Mouse (Mus musculus) kidney, embryonic 16.5 days (tissue): ENCODE data around the gene Lpar1. TPM values are rescaled to one million over a fixed set of nuclear protein-coding genes. Genes with fewer than 3 reads are reported as not detected.

ENCODE experiments used
- ATAC-seq: fragments of 200-750 bp; cut with Nextera tagmentation; 2 replicates; pipeline ENCODE4 v1.8.0; 2017; ENCODE audit warnings: moderate TSS enrichment; ENCODE audit not compliant: low FRiP score, low TSS enrichment
- H3K27ac ChIP-seq: fragments of 300-500 bp; sonication (generic); 2 replicates; pipeline ENCODE4 v1.5.1; 2014; ENCODE audit warnings: low read length
- H3K27me3 ChIP-seq: fragments of 300-500 bp; sonication (generic); 2 replicates; pipeline ENCODE4 v1.6.1; 2014; ENCODE audit warnings: low read length, control low read depth, mixed read lengths; ENCODE audit not compliant: insufficient read depth
- H3K36me3 ChIP-seq: fragments of 300-500 bp; sonication (generic); 2 replicates; pipeline ENCODE4 v1.6.1; 2014; ENCODE audit warnings: low read length, control low read depth, mixed read lengths; ENCODE audit not compliant: insufficient read depth
- H3K4me1 ChIP-seq: fragments of 300-500 bp; sonication (generic); 2 replicates; pipeline ENCODE4 v1.6.1; 2014; ENCODE audit warnings: low read length, control low read depth, mixed read lengths; ENCODE audit not compliant: insufficient read depth
- H3K4me2 ChIP-seq: fragments of 300-500 bp; sonication (generic); replicated peaks from 2 replicates; pipeline ENCODE4 v1.6.1; 2014; ENCODE audit warnings: low read depth, low read length
- H3K4me3 ChIP-seq: fragments of 300-500 bp; sonication (generic); 2 replicates; pipeline ENCODE4 v1.5.1; 2014; ENCODE audit warnings: mild to moderate bottlenecking, low read length
- H3K9ac ChIP-seq: fragments of 300-500 bp; sonication (generic); replicated peaks from 2 replicates; pipeline ENCODE4 v1.6.1; 2014; ENCODE audit warnings: low read length
- H3K9me3 ChIP-seq: fragments of 300-500 bp; sonication (generic); 2 replicates; pipeline ENCODE4 v1.6.1; 2016; ENCODE audit warnings: low read length, control low read depth
- WGBS: fragments of 180-500 bp; shearing (Covaris S2); extraction: QIAGEN DNeasy Blood & Tissue Kit; methylation state at CpG from one replicate; pipeline ENCODE4 v1.1.7; 2014; 5-methylcytosine and 5-hydroxymethylcytosine counted together
- polyA plus RNA-seq: library from polyadenylated mRNA; unstranded; fragments of >200 nt; fragmentation: Nextera tagmentation; extraction: Ambion mirVana; gene quantifications from 2 replicates; pipeline ENCODE4 v1.2.1, GENCODE M21; 2015

Gene Lpar1
- polyA plus RNA-seq, 1 experiment from 2014 or later = 36.2 TPM

DNA sequence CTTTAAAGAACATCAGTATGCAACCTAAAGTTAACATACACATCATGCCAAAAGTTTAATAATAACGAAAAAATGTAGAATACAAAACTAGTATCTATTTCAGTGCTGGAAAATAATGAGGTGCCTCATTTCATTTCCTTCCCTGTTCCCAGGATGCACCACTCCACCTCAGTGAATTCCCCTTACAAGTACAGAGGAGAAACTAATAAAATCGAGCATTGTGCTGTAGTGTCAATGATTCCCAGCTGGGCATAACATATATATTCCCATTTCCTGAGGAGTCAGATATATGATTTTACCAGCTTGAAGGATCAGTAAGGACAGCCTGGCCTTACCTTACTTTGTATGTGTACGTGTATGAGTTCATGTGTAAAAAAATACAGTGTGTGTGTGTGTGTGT lies 36.9 kb downstream of the Lpar1 start:
- WGBS = 77% methylated on average over 3 of the region's 3 CpGs
- Histone ChIP-seq H3K9me3 (no peaks in the 10 kb centered on the region), H3K27me3 (no peaks in the 10 kb centered on the region), H3K4me2 (no peak overlapping the region), H3K27ac (no peak overlapping the region), H3K4me1 (peaks cover 3% of the 10 kb centered on the region; the same call in 1 of the 2 replicates), H3K36me3 (no peaks in the 10 kb centered on the region), H3K9ac (no peak overlapping the region), H3K4me3 (no peak overlapping the region)
- ATAC-seq = no peak

DNA sequence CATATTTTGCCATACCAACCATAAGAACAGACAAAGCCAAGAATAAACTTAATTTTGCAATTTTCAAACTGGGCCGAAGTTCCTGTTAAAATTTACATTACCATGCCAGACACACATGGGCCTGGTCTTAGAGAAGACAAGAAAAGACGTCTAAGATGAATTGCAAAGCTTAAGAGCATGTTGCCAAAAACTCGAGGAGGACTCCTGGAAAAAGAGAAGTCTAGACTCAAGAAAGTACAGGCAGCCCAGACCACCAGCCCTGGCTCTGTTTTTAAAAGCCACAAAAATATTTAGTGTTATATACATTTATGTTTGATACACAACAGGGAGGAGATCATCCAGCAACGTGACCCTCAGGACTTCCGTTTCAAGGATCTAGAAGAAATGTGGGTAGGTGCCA lies 37.5 kb downstream of the Lpar1 start:
- Histone ChIP-seq H3K27me3 (no peaks in the 10 kb centered on the region), H3K9me3 (no peaks in the 10 kb centered on the region), H3K9ac (no peak overlapping the region), H3K4me2 (no peak overlapping the region), H3K4me1 (peaks cover 3% of the 10 kb centered on the region; the same call in 1 of the 2 replicates), H3K36me3 (no peaks in the 10 kb centered on the region), H3K27ac (no peak overlapping the region), H3K4me3 (no peak overlapping the region)
- WGBS = 80% methylated on average over 5 of the region's 5 CpGs
- ATAC-seq = no peak

DNA sequence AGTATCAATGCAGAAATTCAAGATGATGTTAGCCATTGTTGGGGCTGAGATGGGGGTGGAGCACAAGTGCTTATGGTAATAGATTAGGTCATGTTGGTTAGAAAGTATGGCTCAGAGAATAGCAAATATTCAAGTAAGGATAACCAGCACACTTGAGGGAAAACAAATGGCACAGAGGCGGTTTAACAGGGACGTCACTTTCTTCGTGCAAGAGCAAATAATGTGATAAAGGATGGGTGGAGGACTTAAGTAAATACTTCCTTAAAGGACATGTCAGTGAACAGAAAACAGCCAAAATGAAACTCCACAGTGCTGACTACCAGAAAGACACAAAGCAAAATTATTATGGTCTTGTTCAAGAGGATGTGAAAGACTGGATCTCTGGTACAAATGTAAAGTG lies 42.1 kb downstream of the Lpar1 start:
- WGBS = 73% methylated on average over 3 of the region's 3 CpGs
- Histone ChIP-seq H3K27me3 (no peaks in the 10 kb centered on the region), H3K4me1 (0 out of 2 replicates have a peak, but pooled peaks cover under 1% of the 10 kb centered on the region), H3K36me3 (no peaks in the 10 kb centered on the region), H3K27ac (no peak overlapping the region), H3K9me3 (no peaks in the 10 kb centered on the region), H3K4me2 (no peak overlapping the region), H3K9ac (no peak overlapping the region), H3K4me3 (no peak overlapping the region)
- no peak for ATAC-seq

DNA sequence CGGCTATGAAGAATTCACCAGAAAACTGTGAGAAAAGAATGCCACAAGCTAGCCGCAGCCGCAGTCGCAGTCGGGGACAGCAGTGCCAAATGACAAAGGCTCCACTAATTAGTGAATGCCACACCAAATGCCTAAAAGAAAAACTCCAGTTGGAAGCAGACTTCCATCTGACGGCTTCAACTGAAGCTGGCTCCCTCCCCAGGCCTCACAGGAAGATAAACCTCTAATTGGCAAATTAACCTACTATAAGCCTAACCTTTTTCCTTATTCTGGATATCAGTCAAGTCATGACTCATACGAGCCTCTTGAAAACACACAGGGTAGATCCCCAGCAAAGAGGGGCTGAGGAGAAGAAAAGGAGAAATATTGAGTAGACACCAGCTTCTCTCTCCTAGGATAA lies 44.9 kb downstream of the Lpar1 start:
- H3K9me3 ChIP-seq = no peaks in the 10 kb centered on the region
- no peak overlapping the region for H3K9ac ChIP-seq
- no peak overlapping the region for H3K4me3 ChIP-seq
- H3K4me1 ChIP-seq = peaks cover 12% of the 10 kb centered on the region
- H3K27me3 ChIP-seq = no peaks in the 10 kb centered on the region
- no peaks in the 10 kb centered on the region for H3K36me3 ChIP-seq
- no peak overlapping the region for H3K27ac ChIP-seq
- no peak overlapping the region for H3K4me2 ChIP-seq
- WGBS = 76% methylated on average over 7 of the region's 7 CpGs
- ATAC-seq = no peak

DNA sequence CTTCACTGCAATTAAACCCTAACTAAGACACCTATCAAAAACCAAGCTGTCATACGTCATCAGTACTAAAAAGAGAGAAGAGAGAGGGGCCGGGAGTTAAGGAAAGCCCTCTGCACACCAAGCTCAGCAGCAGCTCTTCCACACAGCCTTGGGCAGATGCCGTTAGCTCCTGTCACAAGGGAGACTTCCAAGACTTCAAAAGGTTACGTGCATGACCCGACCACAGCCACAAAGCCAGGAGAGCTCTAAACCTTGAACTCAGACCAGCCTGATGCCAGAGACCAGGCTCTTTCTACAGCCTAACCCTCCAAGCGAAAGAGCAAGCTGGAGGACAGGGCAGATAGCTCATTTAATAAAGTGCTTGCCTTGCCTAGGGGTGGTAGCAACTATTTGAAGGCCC lies 46.2 kb downstream of the Lpar1 start:
- no peak overlapping the region for H3K4me3 ChIP-seq
- no peak overlapping the region for H3K9ac ChIP-seq
- 82% methylated on average over 6 of the region's 6 CpGs for WGBS
- H3K27ac ChIP-seq = no peak overlapping the region
- no peaks in the 10 kb centered on the region for H3K27me3 ChIP-seq
- ATAC-seq = no peak
- H3K9me3 ChIP-seq = no peaks in the 10 kb centered on the region
- no peak overlapping the region for H3K4me2 ChIP-seq
- H3K36me3 ChIP-seq = peaks cover 5% of the 10 kb centered on the region; the same call in 1 of the 2 replicates
- peaks cover 12% of the 10 kb centered on the region for H3K4me1 ChIP-seq

DNA sequence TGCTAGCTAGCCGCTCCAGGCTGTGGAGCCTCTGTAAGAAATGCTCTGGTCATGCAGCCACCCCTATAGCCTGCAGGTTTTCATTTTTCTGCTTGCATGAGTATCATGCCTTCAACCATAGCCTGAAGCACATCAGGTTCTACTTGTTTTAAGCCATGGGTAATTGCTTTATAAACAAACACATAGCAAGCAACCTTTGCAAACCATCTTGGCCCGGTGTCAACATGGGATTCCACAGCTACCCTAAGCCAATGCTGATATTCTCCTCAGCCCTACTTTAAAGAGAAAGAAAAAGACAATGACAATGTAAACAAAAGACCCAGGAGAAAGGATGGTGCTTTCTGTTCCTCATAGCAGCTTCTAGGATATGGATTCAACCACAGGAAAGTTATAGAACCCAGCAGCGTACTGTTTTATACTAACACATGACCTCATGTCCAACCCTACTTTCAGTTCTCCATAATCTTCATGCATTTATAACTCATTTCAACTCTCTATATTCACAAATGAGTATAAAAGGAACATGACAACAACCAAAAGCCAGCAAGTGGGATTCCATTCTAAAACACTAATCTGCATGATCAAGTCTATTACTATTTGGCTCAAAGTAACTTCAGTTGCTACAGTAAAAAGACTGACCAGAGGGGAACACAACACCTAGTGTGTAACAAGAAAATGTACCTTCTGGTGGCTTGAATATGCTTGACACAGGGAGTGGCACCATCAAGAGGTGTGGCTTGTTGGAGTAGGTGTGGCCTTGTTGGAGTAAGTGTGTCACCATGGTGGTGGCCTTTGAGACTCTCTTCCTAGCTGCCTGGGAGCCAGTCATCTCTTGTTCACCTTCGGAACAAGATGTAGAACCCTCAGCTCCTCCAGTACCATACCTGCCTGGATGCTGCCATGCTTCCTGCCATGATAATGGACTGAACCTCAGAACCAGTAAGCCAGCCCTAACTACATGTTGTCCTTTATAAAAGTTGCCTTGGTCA lies 46.9 kb downstream of the Lpar1 start:
- no peak for ATAC-seq
- Histone ChIP-seq H3K27ac (no peak overlapping the region), H3K27me3 (no peaks in the 10 kb centered on the region), H3K4me1 (peaks cover 12% of the 10 kb centered on the region), H3K9me3 (no peaks in the 10 kb centered on the region), H3K4me2 (no peak overlapping the region), H3K36me3 (peaks cover 5% of the 10 kb centered on the region; the same call in 1 of the 2 replicates), H3K4me3 (no peak overlapping the region), H3K9ac (no peak overlapping the region)
- WGBS = 96% methylated on average over 4 of the region's 4 CpGs

DNA sequence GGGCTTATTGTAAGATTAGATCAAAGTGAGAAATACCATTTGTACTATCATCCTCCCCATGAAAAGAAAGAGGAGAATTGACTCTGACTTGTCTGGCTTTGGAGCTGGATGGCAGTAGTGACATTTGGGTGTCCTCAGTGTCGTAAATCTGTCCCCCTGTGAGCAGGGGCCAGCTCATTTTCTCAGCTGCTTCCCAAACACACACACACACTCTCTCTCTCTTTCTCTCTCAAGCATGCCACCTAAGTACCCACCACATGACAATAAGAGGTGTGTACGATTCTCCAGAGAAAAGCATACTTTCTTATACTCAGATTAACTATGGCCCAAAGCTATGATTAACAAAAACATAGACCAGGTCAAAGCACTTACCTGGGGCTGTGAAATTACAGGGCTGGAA lies 49.4 kb downstream of the Lpar1 start:
- H3K9ac ChIP-seq = no peak overlapping the region
- 54% methylated on average over 2 of the region's 2 CpGs for WGBS
- H3K4me2 ChIP-seq = no peak overlapping the region
- H3K27ac ChIP-seq = no peak overlapping the region
- H3K36me3 ChIP-seq = peaks cover 5% of the 10 kb centered on the region; the same call in 1 of the 2 replicates
- H3K9me3 ChIP-seq = no peaks in the 10 kb centered on the region
- H3K4me3 ChIP-seq = no peak overlapping the region
- peak; percentile 57 for ATAC-seq
- no peaks in the 10 kb centered on the region for H3K27me3 ChIP-seq
- peaks cover 12% of the 10 kb centered on the region for H3K4me1 ChIP-seq

DNA sequence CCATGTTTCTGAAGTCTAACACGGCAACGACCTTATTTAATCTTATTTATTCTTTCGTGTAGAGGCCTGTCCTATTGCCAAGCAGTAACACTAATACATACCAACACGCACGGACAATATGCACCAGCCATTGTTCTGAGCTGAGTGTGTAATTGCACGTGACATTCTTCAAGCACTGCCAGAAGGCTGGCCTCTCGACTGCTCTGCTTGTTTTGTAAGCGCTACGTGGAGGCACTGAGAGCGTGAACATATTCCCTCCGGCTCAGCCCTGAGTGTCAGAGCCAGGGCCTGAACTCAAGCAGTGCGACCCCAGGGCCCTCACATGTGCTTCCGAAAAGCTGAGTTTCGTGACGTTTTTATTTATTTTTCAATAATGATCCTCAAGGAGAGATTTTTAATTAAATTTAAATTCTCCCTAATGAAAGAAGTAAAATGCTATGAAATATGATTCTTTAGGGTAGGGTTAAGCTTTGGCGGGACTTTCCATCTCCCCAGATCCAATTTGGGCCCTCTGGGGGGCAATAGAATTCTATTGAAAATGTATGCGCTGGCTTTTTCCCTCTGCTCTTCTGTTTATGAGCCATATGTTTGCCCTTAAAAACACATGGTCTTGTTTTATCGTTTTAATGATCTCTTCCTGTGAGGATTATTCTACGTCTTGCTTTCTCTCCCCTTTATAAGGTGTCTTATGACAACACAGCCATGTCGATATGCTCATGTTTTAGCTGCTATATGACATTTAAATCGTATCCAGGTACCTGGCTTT lies 52.5 kb downstream of the Lpar1 start:
- no peak overlapping the region for H3K9ac ChIP-seq
- ATAC-seq = no peak; the same call in 1 of the 2 replicates
- no peak overlapping the region for H3K4me3 ChIP-seq
- H3K4me2 ChIP-seq = no peak overlapping the region
- no peaks in the 10 kb centered on the region for H3K27me3 ChIP-seq
- peaks cover 5% of the 10 kb centered on the region; the same call in 1 of the 2 replicates for H3K36me3 ChIP-seq
- peaks cover 16% of the 10 kb centered on the region for H3K4me1 ChIP-seq
- H3K9me3 ChIP-seq = no peaks in the 10 kb centered on the region
- H3K27ac ChIP-seq = no peak overlapping the region
- WGBS = 69% methylated on average over 21 of the region's 21 CpGs

DNA sequence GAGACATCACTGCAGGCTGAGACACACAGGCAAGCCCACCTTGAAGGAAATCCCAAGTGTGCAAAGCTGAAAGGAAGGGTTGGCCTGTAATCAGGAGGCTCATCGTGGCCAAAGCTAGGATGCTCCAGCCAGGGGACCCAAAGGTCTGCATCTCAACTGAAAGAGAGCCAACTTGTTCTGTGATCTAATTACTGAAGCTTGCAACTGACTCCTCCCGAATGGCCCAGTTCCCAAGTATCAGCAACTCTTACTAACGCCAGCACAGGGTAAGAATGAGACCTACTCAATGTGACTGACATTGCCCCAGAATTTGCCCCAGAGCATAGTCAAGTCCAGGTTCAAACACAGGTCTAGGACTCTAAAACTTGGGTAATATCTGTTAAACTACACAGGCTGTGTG lies 53.9 kb downstream of the Lpar1 start:
- ATAC-seq = no peak
- no peak overlapping the region for H3K9ac ChIP-seq
- no peak overlapping the region for H3K4me2 ChIP-seq
- 62% methylated on average over 3 of the region's 3 CpGs for WGBS
- H3K4me3 ChIP-seq = no peak overlapping the region
- H3K4me1 ChIP-seq = peaks cover 15% of the 10 kb centered on the region
- no peak overlapping the region for H3K27ac ChIP-seq
- H3K9me3 ChIP-seq = no peaks in the 10 kb centered on the region
- peaks cover 5% of the 10 kb centered on the region; the same call in 1 of the 2 replicates for H3K36me3 ChIP-seq
- no peaks in the 10 kb centered on the region for H3K27me3 ChIP-seq
